Mouse (Mus musculus) cerebellum, adult 9-11 months (tissue): ENCODE data around the gene Map3k21.

Experiments
- DNase-seq: peaks from one replicate; pipeline ENCODE4 v3.0.0; 2022

Gene Map3k21

GRCm38 (mm10) chr8:125910365-125911228 is at the start of gene Map3k21:
TSS of gene Map3k21 (plus strand) at chr8:125910450.
- peak; percentile 42 for DNase-seq

GRCm38 (mm10) chr8:125866125-125866524 is 44.1 kb upstream of the Map3k21 start:
- DNase-seq, result no peak

- no peak for DNase-seq
These were observed 41.7 kb upstream of the Map3k21 start for GRCm38 (mm10) chr8:125868552-125868951.

- no peak for DNase-seq
These were observed 40.5 kb upstream of the Map3k21 start for GRCm38 (mm10) chr8:125869739-125870138.

- DNase-seq, result no peak
These were observed 40.0 kb upstream of the Map3k21 start for GRCm38 (mm10) chr8:125870179-125870702.

- DNase-seq, result peak; percentile 50
These were observed 39.4 kb upstream of the Map3k21 start for GRCm38 (mm10) chr8:125870821-125871321.

GRCm38 (mm10) chr8:125872501-125873249 is 37.6 kb upstream of the Map3k21 start:
- DNase-seq, result no peak

- DNase-seq, result no peak
These were observed 37.1 kb upstream of the Map3k21 start for GRCm38 (mm10) chr8:125873250-125873534.

GRCm38 (mm10) chr8:125880447-125880846 is 29.8 kb upstream of the Map3k21 start:
- no peak for DNase-seq

- no peak for DNase-seq
These were observed 22.7 kb upstream of the Map3k21 start for GRCm38 (mm10) chr8:125887549-125887948.

GRCm38 (mm10) chr8:125889920-125890319 is 20.3 kb upstream of the Map3k21 start:
- DNase-seq, result no peak

- peak; percentile 12 for DNase-seq
These were observed 12.9 kb upstream of the Map3k21 start for GRCm38 (mm10) chr8:125897388-125897787.

GRCm38 (mm10) chr8:125897868-125898788 is 12.1 kb upstream of the Map3k21 start, which contains the start of gene Pcnx2:
TSS of gene Pcnx2 (minus strand) at chr8:125898317.
- DNase-seq, result peak; percentile 92

- DNase-seq, result peak; percentile 63
These were observed 11.4 kb upstream of the Map3k21 start for GRCm38 (mm10) chr8:125898899-125899298.

- DNase-seq, result no peak
These were observed 9.1 kb upstream of the Map3k21 start for GRCm38 (mm10) chr8:125901167-125901566.

GRCm38 (mm10) chr8:125902521-125902920 is 7.7 kb upstream of the Map3k21 start:
- DNase-seq, result no peak

GRCm38 (mm10) chr8:125905341-125905740 is 4.9 kb upstream of the Map3k21 start:
- DNase-seq, result no peak

GRCm38 (mm10) chr8:125907311-125907710 is 2.9 kb upstream of the Map3k21 start:
- DNase-seq, result no peak

- DNase-seq, result peak; percentile 19
These were observed 437 bp upstream of the Map3k21 start for GRCm38 (mm10) chr8:125909661-125910364.

- DNase-seq, result peak; percentile 27
These were observed 955 bp downstream of the Map3k21 start for GRCm38 (mm10) chr8:125911229-125911580.

GRCm38 (mm10) chr8:125913206-125913605 is 3.0 kb downstream of the Map3k21 start:
- no peak for DNase-seq

- no peak for DNase-seq
These were observed 4.1 kb downstream of the Map3k21 start for GRCm38 (mm10) chr8:125914386-125914785.
